Mouse (Mus musculus) forebrain, embryonic 12.5 days (tissue): ENCODE measurements around the gene Rfng. TPM values are rescaled to one million over a fixed set of nuclear protein-coding genes. Genes with fewer than 3 reads are reported as not detected.
"Not testable (repeated sequence)": the region's sequence is repeated elsewhere in the genome, so short reads cannot be mapped to it uniquely, and the experiment has no call there.

Source experiments
- ATAC-seq: fragments of 200-750 bp; cut with Nextera tagmentation; 2 replicates; pipeline ENCODE4 v1.8.0; 2017; ENCODE audit warnings: moderate TSS enrichment; ENCODE audit not compliant: low FRiP score
- H3K27ac ChIP-seq: fragments of 300-500 bp; sonication (generic); 2 replicates; pipeline ENCODE4 v1.5.1; 2016; ENCODE audit warnings: mild to moderate bottlenecking
- H3K27me3 ChIP-seq: fragments of 300-500 bp; sonication (generic); 2 replicates; pipeline ENCODE4 v1.6.1; 2016; ENCODE audit warnings: mild to moderate bottlenecking
- H3K36me3 ChIP-seq: fragments of 300-500 bp; sonication (generic); replicated peaks from 2 replicates; pipeline ENCODE4 v1.6.1; 2016; ENCODE audit warnings: mild to moderate bottlenecking
- H3K4me1 ChIP-seq: fragments of 300-500 bp; sonication (generic); 2 replicates; pipeline ENCODE4 v1.6.1; 2016
- H3K4me2 ChIP-seq: fragments of 300-500 bp; sonication (generic); 2 replicates; pipeline ENCODE4 v1.6.1; 2016; ENCODE audit warnings: mild to moderate bottlenecking, moderate library complexity
- H3K4me3 ChIP-seq: fragments of 300-500 bp; sonication (generic); replicated peaks from 2 replicates; pipeline ENCODE4 v1.5.1; 2016; ENCODE audit warnings: mild to moderate bottlenecking
- H3K9ac ChIP-seq: fragments of 300-500 bp; sonication (generic); 2 replicates; pipeline ENCODE4 v1.6.1; 2016; ENCODE audit warnings: mild to moderate bottlenecking
- H3K9me3 ChIP-seq: fragments of 300-500 bp; sonication (generic); 2 replicates; pipeline ENCODE4 v1.6.1; 2016
- WGBS: fragments of 180-500 bp; shearing (Covaris S2); methylation state at CpG from one replicate; pipeline ENCODE4 v1.1.7; 2016; 5-methylcytosine and 5-hydroxymethylcytosine counted together
- polyA plus RNA-seq: library from polyadenylated mRNA; unstranded; fragments of >200 nt; fragmentation: Nextera tagmentation; extraction: Ambion mirVana; gene quantifications from 2 replicates; pipeline ENCODE4 v1.2.1, GENCODE M21; 2016

Rfng gene
- polyA plus RNA-seq, result 58.1 and 63.7 TPM in 2 replicates

DNA sequence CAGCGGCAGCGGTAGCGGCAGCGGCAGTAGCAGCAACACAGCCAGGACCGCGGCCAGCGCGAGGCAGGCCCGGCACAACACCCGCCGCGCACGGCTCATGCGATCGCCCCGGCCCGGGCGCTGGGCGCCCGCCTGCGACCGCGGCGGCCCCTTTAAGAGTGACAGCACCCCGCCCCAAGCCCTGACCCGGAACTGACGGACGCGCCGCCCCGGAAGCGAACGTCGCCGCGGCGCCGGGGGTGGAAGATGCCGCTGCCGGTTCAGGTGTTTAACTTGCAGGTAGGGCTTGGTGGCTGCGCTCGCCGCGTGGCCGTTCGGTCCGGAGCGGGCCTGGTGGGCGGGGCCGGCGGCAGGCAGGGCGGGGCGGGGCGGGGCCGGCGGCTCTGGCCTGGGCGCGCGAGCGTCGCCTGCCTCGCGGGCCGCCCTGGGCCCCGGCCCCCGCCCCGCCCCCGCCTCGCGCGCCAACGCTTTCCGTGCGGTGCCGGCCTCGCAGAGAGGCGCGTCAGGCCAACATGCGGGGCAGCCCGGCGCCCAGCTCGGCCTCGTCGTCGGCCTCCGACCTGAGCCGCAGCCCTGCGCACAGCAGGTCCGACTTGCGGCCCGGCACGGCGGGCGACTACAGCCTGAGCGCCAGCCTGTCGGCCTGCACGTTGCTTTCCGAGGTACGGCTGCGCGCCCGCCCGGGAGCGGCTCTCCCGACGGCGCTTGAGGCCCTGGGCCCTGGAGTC, at the start of gene Rfng, which contains the start of gene Gps1:
TSS of gene Rfng (minus strand) at position 144 of the 728 bp plus-strand sequence.
TSS of gene Gps1 (plus strand) at position 209 of the 728 bp plus-strand sequence.
- peaks cover 27% of the 10 kb centered on the region for H3K4me1 ChIP-seq
- peaks cover 54% of the 10 kb centered on the region for H3K36me3 ChIP-seq
- H3K4me3 ChIP-seq, result peak within 1 kb of the TSS; percentile 100
- H3K9ac ChIP-seq, result peak within 1 kb of the TSS; percentile 95
- H3K27me3 ChIP-seq, result no peaks in the 10 kb centered on the region; the same call in 1 of the 2 replicates
- peak; percentile 85 for ATAC-seq
- WGBS, result under 1% methylated on average over 84 of the region's 107 CpGs
- peak within 1 kb of the TSS; percentile 99 for H3K4me2 ChIP-seq
- H3K9me3 ChIP-seq, result no peaks in the 10 kb centered on the region
- peak within 1 kb of the TSS; percentile 73 for H3K27ac ChIP-seq

DNA sequence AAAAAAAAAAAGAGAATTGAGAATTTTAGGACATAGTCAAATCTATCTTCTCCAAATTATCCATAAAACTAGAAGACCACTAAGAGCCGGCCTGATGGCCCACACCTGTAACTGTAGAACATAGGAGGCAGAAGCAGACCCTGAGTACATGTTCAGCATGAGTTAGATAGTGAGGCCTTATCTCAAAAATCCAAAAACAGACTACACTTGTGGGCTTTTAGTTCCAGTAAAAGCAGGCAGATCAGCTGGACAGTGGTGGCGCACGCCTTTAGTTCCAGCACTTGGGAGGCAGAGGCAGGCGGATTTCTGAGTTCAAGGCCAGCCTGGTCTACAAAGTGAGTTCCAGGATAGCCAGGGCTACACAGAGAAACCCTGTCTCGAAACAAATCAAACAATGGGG, 49.0 kb upstream of the Rfng start:
- Histone ChIP-seq H3K27ac (peak overlapping the region; percentile 85), H3K4me1 (peaks cover 22% of the 10 kb centered on the region)
- not testable (repeated sequence) for H3K4me3 ChIP-seq, H3K4me2 ChIP-seq, H3K9ac ChIP-seq, ATAC-seq, H3K36me3 ChIP-seq, H3K9me3 ChIP-seq, H3K27me3 ChIP-seq
- whole genome bisulfite sequencing, result 90% methylated on average over 5 of the region's 5 CpGs

DNA sequence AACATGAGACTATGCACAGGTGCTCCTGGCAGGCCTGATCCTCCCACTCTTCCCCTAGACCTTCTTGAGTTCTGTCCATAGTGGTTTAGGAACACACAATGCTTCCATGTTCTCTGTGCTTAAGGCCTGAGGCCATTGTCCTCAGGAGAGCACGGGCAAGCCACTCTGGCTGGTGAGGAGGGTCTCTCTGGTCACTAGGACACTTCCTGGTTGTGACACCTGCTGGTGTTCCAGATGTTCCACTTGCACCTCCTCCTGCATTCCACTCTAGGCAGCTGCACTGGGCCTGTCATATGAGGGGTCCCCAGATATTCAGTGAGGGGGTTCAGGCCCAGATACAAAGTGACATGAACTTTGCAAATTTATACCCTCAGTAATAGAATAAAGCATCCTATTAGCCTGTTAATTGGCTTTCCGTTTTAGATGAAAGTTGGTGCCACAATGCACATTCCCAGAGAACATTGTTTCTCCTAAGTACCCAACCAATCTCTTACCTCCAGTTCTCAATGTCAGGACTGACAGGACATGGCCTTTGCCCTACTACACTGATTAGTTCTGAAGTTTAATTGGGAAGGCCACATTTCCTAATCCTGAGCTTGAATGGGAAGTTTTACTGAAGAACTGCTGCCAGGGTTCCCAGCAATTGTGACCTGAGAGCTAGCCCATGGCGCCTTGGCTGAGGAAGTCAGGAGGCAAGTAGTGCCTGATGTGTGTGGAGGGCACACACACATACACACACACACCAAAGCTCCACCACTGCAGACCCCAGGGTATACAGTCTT, 47.8 kb upstream of the Rfng start:
- no peak overlapping the region for H3K27ac ChIP-seq
- no peak overlapping the region for H3K4me3 ChIP-seq
- H3K36me3 ChIP-seq, result no peaks in the 10 kb centered on the region
- H3K9ac ChIP-seq, result no peak overlapping the region
- H3K9me3 ChIP-seq, result no peaks in the 10 kb centered on the region
- WGBS, result 60% methylated on average over 3 of the region's 3 CpGs
- no peak for ATAC-seq
- no peaks in the 10 kb centered on the region for H3K27me3 ChIP-seq
- H3K4me1 ChIP-seq, result peaks cover 24% of the 10 kb centered on the region
- no peak overlapping the region for H3K4me2 ChIP-seq

- no peak overlapping the region for H3K4me2 ChIP-seq
- no peak overlapping the region for H3K4me3 ChIP-seq
- ATAC-seq, result no peak
- H3K36me3 ChIP-seq, result no peaks in the 10 kb centered on the region
- 88% methylated on average over 12 of the region's 12 CpGs for WGBS
- H3K9ac ChIP-seq, result no peak overlapping the region
- H3K4me1 ChIP-seq, result peaks cover 34% of the 10 kb centered on the region
- H3K27me3 ChIP-seq, result no peaks in the 10 kb centered on the region
- no peaks in the 10 kb centered on the region for H3K9me3 ChIP-seq
- H3K27ac ChIP-seq, result no peak overlapping the region
These were observed 46.7 kb upstream of the Rfng start for GRCm38 (mm10) chr11:120830686-120831085.

DNA sequence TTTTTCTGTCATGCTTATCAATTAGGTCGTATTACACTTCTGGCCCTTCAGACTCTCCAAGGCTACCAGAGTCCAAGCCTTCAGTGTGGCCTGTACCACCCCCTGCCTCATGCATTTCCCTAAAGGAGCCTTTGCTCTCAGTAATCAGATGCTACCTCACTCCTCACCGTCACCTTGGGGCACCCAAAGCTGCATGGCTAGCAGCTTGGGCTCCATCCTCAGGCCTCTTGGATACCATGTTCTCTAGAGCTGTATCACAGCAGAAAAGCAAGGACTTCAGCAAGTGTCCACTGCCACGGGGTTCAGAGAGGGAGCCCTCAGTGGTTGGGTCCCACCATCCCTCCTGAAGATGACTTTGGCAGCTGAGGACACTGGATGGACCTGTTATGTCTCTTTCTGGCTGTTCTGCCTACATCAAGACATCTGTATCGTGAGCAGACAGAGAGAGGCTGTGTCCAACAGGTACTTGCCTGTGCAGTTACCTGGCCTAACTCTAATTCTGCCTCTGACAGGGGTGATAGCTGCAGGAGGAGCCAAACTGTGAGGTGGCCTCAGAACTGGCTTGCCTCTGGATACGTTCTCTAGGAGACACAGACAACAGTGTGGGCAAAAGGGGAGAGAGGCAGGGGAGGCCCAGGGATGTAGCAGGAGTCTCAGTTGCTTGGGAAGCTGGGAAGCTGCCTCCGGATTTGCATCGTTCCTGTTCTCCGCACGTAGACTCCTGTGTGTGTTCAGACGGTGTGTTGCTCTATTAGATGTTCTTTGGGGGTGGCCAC, 45.9 kb upstream of the Rfng start:
- Histone ChIP-seq H3K27me3 (no peaks in the 10 kb centered on the region), H3K27ac (no peak overlapping the region), H3K9ac (no peak overlapping the region), H3K9me3 (no peaks in the 10 kb centered on the region), H3K4me2 (no peak overlapping the region), H3K4me1 (peaks cover 41% of the 10 kb centered on the region), H3K36me3 (no peaks in the 10 kb centered on the region), H3K4me3 (no peak overlapping the region)
- ATAC-seq, result no peak
- WGBS, result 86% methylated on average over 10 of the region's 10 CpGs

- 80% methylated on average over 4 of the region's 4 CpGs for WGBS
- ATAC-seq, result no peak
- H3K9me3 ChIP-seq, result no peaks in the 10 kb centered on the region
- no peak overlapping the region for H3K27ac ChIP-seq
- peaks cover 28% of the 10 kb centered on the region for H3K4me1 ChIP-seq
- H3K9ac ChIP-seq, result no peak overlapping the region
- H3K4me2 ChIP-seq, result no peak overlapping the region
- H3K4me3 ChIP-seq, result no peak overlapping the region
- H3K36me3 ChIP-seq, result no peaks in the 10 kb centered on the region
- H3K27me3 ChIP-seq, result no peaks in the 10 kb centered on the region
These were observed 44.4 kb upstream of the Rfng start for GRCm38 (mm10) chr11:120828416-120828815.

DNA sequence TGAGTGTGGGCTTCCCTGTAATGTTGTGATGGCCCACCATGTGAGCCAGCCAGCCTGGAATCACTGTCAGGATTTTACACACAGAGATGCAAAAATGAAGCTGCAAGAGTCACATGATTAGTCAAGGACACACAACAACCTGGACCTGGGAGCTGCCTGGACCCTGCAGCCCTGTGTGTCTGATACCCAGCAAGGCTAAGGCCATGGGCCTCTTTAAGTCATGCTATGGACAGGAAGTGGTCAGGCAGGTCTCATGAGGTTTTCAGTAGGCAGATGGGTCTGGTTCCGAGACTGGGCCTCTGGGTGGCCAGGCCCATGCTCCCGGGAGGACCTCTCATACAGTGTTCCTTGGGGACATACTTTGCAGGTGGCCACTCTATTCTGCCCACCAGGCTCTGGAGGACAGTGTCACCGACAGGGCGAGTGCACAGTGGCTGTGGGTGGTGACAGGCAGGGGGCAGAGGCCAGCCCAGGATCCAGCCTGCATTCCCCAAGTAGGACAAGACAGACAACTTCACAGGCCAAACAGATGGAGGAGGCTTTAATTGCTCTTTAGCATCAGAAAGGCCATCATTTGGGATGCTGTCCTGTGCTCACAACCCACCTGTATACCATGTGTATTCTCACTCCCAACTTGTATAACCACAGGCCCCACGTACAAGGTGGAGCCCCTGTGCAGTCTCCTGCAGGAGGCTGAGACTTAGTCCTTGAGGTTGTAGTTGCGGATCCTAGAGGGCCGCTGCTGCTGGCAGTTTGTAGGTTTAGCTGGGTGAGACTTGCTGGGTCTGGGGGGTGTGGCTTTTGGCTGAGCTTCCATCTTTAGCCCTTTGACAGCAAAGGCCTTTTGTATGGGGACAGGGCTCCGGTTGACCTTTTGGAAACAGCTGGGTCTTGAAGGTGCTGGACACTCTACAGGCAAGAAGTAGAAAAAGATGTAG, 42.3 kb upstream of the Rfng start:
- WGBS, result 80% methylated on average over 8 of the region's 8 CpGs
- Histone ChIP-seq H3K4me3 (no peak overlapping the region), H3K9ac (0 out of 2 replicates have a peak overlapping the region, but pooled peaks have one; percentile 96), H3K36me3 (peaks cover 11% of the 10 kb centered on the region), H3K4me2 (no peak overlapping the region; the same call in 1 of the 2 replicates), H3K27ac (peak overlapping the region; percentile 99), H3K4me1 (peaks cover 42% of the 10 kb centered on the region), H3K27me3 (no peaks in the 10 kb centered on the region), H3K9me3 (no peaks in the 10 kb centered on the region)
- ATAC-seq, result no peak

DNA sequence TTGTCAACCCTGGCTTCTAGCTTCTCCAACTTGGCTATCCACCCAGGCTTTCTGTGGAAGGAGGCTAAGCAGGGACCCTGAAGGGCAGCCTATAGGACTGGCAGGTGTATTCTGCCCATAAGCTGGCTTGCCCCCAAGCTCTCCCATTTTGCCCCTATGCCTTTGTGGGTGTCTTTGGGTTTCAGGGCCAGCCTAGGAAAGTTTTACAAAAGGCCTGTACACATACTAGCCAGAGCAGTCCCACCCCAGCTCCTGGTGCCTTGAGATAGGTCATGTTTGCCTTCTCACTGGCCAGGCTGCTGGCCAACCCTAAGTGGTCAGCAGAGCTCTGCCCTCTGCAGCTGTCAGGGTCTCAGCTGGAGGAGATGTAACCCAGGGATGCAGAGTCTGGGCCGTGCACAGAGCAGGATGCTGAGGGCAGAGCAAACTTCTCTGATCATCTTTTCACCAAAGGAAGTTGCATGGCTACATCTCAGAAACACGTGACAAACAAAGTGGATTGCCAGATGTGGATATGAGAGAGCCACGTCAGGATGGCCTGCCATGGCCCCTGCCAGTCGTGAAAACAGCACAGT, 41.4 kb upstream of the Rfng start:
- H3K9ac ChIP-seq, result peak overlapping the region; percentile 96
- no peak for ATAC-seq
- WGBS, result 48% methylated on average over 4 of the region's 4 CpGs
- peaks cover 51% of the 10 kb centered on the region for H3K4me1 ChIP-seq
- H3K27ac ChIP-seq, result peak overlapping the region; percentile 99
- no peaks in the 10 kb centered on the region for H3K9me3 ChIP-seq
- H3K4me2 ChIP-seq, result peak overlapping the region; percentile 98
- peaks cover 20% of the 10 kb centered on the region for H3K36me3 ChIP-seq
- no peaks in the 10 kb centered on the region for H3K27me3 ChIP-seq
- H3K4me3 ChIP-seq, result peak overlapping the region; percentile 90

GRCm38 (mm10) chr11:120824787-120825288, 40.8 kb upstream of the Rfng start:
- Histone ChIP-seq H3K4me3 (peak overlapping the region; percentile 90), H3K36me3 (peaks cover 25% of the 10 kb centered on the region), H3K4me1 (peaks cover 51% of the 10 kb centered on the region), H3K27me3 (no peaks in the 10 kb centered on the region), H3K27ac (peak overlapping the region; percentile 99), H3K9ac (peak overlapping the region; percentile 96), H3K9me3 (no peaks in the 10 kb centered on the region), H3K4me2 (peak overlapping the region; percentile 98)
- under 1% methylated on average over 21 of the region's 21 CpGs for WGBS
- peak; percentile 22 for ATAC-seq

GRCm38 (mm10) chr11:120823956-120824786, 40.2 kb upstream of the Rfng start, which contains the start of gene Fasn:
Gene Fasn, minus strand, starts transcription at chr11:120824547.
- no peaks in the 10 kb centered on the region for H3K27me3 ChIP-seq
- H3K27ac ChIP-seq, result peak within 1 kb of the TSS; percentile 99
- no peaks in the 10 kb centered on the region for H3K9me3 ChIP-seq
- H3K4me1 ChIP-seq, result peaks cover 51% of the 10 kb centered on the region
- H3K36me3 ChIP-seq, result peaks cover 32% of the 10 kb centered on the region
- H3K4me3 ChIP-seq, result peak within 1 kb of the TSS; percentile 90
- under 1% methylated on average over 109 of the region's 109 CpGs for WGBS
- peak; percentile 90 for ATAC-seq
- peak within 1 kb of the TSS; percentile 98 for H3K4me2 ChIP-seq
- H3K9ac ChIP-seq, result peak within 1 kb of the TSS; percentile 96
